Mouse (Mus musculus): Measurements from ENCODE around the gene Arhgef9.

- no peak for TF ChIP-seq CTCF (IDR thresholded peaks at IDR 0.05; ENCODE audit: extremely low read depth, insufficient read depth, low read length)
- TF ChIP-seq POLR2A (IDR thresholded peaks at IDR 0.05; ENCODE audit: extremely low read depth, insufficient read depth, low read length) = no peak
Observed at GRCm38 (mm10) chrX:95104361-95104760, 92.3 kb downstream of the Arhgef9 start.
